Mouse (Mus musculus) liver (tissue): Measurements from ENCODE around the gene Magi3.
A peak's percentile ranks its signal among the peaks of the same experiment; 100 is the strongest.

ENCODE experiments used
- DNase-seq: peaks from one replicate; pipeline ENCODE4 v3.0.0-alpha.2; 2020; ENCODE audit warnings: mixed read lengths

Magi3 gene

GRCm38 (mm10) chr3:104189234-104189633, 30.9 kb downstream of the Magi3 start:
- no peak for DNase-seq

DNA sequence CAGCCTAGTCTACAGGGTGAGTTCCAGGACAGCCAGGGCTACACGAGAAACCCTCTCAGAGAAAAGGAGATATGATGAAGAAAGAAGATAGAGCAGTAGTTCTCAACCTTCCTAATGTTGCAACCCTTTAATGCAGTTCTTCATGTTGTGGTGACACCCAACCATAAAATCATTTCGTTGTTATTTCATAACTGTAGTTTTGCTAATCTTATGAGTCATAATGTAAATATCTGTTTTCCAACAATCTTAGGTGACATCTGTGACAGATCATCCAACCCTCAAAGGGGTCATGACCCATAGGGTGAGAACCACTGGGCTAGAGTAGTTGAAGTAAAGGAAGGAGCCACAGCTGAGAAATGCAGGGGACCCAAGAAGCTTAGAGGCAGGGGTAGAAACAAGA, 35.9 kb downstream of the Magi3 start:
- DNase-seq: no peak

DNA sequence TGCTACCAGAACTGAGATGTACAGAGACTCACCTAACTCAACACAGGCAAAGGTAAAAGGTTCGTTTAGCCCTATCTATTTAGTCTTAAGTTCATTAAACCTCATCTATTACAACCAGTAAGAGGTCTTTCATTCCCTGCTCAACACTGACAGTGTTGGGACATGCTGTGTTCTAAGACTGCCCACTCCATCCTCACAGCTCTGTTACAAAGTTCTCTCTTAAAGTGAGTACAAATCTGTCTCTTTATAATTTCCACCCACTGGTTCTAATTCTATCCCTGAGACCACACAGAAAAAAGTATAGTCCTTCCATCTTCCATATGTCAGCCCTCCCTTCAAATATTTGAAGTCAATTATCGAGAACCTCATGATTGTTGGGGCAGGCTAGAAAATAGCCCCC, 36.5 kb downstream of the Magi3 start:
- no peak for DNase-seq

DNA sequence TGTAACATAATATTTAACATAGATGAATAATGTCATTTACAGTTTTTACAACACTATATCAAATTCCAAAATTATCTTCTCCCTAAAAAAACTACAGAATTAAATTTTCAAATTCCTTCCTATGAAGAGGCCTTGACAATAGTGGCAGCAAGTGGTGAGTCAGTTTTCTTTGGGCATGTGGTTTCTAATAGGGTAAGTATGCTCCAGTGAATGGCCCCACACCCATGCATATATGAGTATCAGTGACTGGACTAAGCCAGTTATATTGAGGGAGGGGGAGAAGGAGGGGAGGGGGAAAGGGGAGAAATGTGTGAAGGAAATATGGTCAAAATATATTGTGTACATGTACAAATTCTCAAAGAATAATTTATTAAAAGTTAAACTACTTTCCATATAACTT, 37.5 kb downstream of the Magi3 start:
- DNase-seq: no peak

GRCm38 (mm10) chr3:104161347-104161746, 58.8 kb downstream of the Magi3 start:
- no peak for DNase-seq

- DNase-seq: no peak
These were observed 59.6 kb downstream of the Magi3 start for GRCm38 (mm10) chr3:104160603-104161002.

DNA sequence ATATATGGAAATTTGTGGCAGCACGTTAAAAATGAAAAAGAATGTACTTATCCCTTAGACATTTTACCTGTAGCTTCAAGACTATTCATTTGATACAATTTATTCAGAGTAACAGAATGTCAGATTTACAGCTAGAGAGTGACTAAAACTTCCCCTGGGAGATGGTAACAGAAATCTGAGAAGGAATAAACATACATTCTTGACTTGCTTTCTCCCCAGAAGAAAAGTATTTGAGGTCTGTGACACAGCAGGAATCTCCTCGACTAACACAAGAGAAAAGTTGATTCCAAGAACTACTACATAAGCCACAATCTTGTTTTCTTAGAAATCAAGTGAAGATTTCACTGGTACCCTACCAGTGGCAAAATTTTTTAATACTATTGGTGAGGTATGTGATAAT, 70.0 kb downstream of the Magi3 start:
- DNase-seq: no peak

- peak; percentile 47 for DNase-seq
These were observed 77.8 kb downstream of the Magi3 start for GRCm38 (mm10) chr3:104142376-104142775.

DNA sequence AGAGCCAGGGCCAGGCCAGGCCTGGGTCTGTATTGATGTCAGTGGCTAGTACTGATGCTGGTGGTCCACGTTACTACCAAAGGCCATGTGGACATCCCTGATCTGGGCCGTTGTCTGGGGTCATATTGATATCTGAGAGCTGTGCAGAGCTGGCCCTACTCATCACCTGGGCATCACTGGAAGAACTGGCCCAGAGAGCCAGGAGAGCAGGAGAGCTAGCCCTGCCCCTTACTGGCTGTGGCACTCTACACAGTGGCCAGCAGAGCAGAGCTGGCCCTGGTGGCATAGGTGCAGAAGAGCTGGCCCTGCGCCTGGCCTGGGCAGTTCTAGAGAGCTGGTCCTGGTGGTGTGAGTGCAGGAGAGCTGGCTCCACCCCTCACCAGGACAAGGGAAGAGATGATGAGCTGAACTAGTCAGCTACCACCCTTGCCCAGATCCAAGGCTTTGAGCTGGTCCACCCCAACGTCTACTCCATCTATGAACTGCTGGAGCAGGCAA, 81.2 kb downstream of the Magi3 start:
- DNase-seq: no peak

GRCm38 (mm10) chr3:104125628-104126027, 94.5 kb downstream of the Magi3 start:
- DNase-seq: no peak

GRCm38 (mm10) chr3:104123846-104124245, 96.3 kb downstream of the Magi3 start:
- no peak for DNase-seq

GRCm38 (mm10) chr3:104109478-104109877, 110.7 kb downstream of the Magi3 start:
- DNase-seq: no peak

DNA sequence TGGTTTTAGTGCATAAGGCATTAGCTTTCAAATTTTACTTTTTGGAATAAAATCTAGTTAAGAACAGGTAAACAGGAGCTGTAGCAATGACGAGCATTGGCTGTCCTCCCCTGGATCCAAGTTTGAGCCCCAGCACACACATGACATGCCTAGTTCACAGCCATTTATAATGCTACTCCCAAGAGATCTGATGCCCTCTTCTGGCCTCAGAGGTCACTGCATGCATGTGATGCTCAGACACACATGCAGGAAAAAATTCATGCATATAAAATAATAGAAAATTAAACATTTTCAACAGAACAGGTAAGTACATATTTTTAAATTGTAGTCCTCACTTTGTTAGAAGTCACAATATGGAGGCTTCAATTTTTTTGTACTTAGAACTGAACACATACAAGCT, 115.2 kb downstream of the Magi3 start:
- DNase-seq: peak; percentile 49

- no peak for DNase-seq
These were observed 118.5 kb downstream of the Magi3 start for GRCm38 (mm10) chr3:104101721-104102120.

GRCm38 (mm10) chr3:104101249-104101648, 118.9 kb downstream of the Magi3 start:
- DNase-seq: no peak

GRCm38 (mm10) chr3:104095936-104096335, 124.2 kb downstream of the Magi3 start:
- DNase-seq: no peak

- DNase-seq: no peak
These were observed 125.5 kb downstream of the Magi3 start for GRCm38 (mm10) chr3:104094646-104095045.

DNA sequence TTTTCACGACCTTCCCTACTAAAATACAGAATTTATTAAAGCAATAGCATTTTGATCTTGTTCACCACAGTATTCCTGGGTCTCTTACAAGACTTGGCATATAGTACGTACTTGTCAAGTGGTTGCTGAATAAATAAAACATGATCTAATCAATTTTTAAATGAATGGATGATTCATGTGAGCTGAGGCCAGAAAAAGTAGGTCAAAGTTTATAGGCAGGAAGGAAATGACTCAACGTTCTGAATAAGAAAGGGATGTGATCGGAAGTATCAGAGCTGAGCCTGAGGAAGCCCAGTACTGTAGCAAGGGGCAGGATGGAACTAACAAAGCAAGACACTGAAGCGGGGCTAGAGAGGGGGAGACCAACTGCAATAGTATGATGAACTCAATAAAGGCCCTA, 127.4 kb downstream of the Magi3 start:
- DNase-seq: no peak

GRCm38 (mm10) chr3:104082031-104082430, 138.1 kb downstream of the Magi3 start:
- DNase-seq: no peak

DNA sequence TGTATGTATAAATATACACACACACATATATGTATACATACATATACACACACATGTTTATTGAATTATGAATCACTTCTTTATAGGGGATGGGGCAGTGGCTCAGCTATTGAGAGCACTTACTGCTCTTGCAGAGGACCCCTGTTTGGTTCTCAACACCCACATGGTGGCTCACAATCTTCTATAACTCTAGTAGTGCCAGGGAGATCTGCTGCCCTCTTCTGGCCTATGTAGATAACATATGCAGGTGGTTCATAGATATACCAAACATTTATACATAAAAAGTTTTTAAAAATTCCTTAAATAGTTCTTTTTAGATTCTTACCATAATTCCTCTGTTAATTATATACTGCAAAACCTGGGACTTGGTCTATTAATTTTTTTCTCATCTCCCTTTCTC, 141.4 kb downstream of the Magi3 start:
- DNase-seq: no peak

GRCm38 (mm10) chr3:104069395-104069794, 150.8 kb downstream of the Magi3 start:
- no peak for DNase-seq

GRCm38 (mm10) chr3:104059001-104059622, 161.1 kb downstream of the Magi3 start:
- no peak for DNase-seq

DNA sequence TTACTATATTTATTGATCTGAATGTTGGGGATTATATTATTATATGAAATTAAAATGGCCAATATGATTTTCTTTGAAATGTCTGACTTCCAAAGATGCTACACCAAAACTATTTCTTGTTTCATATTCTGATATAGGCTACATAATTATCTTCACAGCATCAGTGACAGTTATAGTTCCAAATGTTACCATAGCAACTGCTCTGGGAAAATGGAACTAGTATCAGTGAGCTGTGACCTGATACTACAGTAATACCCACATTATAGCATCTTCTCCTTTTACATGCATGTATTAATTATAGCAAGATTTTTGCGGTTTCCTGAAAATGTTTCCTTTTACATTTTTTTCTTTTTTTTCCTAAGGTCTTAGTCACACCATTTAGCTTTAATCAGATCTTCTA, 187.4 kb downstream of the Magi3 start:
- DNase-seq: no peak

DNA sequence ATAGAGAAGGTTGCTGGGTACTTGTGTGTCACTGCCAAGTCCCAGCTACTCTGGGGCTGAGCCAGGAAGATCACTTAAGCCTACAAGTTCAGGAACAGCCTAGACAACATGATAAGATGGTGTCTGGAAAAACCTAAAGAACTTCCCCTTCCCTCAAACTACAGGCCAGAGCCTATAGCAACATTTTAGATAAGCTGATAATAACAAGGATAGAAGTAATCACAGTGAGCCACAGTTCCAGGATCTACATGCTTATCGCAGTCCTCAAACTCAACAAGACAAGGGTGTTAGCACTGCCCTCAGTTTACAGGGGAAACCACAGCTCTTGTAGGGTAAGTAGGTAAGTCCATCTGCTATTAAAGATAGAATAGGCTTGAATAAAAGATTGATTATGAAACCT, 188.1 kb downstream of the Magi3 start:
- no peak for DNase-seq

- no peak for DNase-seq
These were observed 193.2 kb downstream of the Magi3 start for GRCm38 (mm10) chr3:104026938-104027337.
